Mouse (Mus musculus): ENCODE measurements around the gene Mpi. TPM values are rescaled to one million over a fixed set of nuclear protein-coding genes. Genes with fewer than 3 reads are reported as not detected.

Gene Mpi
- polyA plus RNA-seq, 1 experiment: 160 TPM

DNA sequence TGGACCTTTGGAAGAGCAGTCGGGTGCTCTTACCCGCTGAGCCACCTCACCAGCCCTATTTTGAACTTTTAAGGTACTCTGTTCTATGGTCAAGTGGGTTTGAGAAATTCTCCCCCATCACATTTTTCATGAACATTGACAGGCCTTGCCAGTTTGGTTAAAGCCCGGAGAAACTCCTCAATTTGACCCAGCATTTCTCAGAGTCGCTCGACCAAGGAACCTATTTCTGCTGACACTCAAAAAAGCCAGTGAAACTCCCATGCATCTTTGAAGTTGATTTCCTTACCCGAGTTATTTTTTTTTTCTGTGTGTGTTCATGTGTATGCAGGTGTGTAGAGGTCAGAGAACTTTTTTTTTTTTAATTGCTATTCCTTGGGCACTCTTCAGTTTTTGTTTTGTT, 12.0 kb upstream of the Mpi start:
- WGBS: 67% methylated on average over 6 of the region's 6 CpGs
- DNase-seq (ENCODE audit: low read depth, low spot score): no peak

DNA sequence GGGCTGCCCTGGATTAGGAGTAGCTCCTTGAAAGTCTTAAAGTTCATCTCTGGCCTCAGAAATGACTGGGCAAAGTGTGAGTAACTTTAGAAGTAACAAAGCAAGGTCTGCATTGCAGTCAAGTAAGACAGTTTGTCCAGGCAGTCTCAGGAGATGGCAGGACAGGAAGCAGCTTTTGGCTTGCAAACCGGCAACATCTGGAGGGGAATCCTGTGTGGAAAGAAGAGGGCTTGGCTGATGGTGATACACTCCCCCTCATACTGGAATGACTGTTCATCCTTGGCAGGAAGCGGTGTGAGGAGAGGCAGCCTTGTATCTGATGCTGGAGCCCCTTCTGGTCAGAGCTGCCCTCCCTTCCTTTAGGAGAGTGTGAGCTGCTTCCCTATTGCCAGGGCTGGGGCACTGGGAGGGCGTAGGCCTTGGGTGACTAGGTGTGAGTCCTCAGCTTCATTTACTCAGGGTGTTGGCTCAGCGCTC, 10.4 kb upstream of the Mpi start:
- 20% methylated on average over 4 of the region's 4 CpGs for WGBS
- no peak for DNase-seq (ENCODE audit: low read depth, low spot score)

DNA sequence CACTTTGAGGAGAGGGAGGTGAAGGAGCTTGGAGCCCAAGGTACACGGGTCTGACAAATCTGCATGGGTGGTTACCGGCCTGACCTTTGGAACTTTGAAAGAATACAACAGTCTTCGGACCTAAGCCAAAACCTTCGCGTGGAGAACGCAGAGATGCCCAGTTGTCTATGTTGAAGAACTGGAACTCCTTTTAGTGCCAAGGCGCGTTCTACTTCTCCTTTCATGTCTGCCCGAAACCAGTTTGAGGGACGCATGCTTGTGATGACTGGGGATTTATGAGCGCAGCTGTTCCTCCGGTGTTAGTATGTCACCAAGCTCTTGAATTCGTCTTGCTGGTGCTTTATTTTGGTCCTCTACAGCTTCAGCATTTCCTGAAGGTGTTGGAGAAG, 9.1 kb upstream of the Mpi start:
- WGBS: 22% methylated on average over 13 of the region's 13 CpGs
- DNase-seq (ENCODE audit: low read depth, low spot score): no peak

DNA sequence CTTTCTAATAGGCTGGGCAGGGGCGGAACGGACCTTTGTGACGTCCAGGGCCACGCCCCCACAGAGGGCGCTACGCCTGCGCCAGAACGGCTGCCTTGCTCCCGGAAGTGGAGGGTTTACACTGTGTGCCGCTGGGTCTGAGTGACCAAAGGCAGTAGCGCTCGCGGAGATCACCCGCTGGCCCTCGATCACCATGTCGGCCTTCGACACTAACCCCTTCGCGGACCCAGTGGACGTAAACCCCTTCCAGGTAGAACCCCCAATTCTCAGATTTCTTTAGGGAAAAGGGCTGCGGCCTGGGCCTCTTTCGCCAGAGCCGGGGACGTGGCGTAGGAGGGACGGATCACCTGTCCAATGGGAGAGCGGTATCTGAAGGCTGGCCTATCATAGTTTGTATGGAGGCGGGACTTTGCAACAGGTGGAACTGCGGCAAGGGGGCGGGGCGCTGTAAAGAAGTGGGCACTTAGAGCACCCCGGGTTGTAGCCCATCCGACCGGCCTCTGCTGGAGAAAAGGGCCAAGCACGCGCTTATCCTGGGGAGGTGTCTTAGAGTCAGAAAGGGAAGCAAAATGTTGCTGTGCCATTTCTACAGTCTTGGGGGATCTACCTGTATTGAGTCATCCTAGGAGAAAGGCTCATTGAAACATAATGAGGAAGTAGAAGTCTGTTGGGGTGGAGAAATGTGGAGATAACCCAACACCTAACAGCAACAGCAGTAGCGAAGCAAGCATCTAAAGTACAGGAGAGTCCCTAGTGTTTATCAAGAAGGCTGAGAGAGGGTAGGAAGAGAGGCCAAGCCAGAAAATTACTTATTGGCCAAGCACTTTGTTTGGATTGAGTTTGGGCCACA, 8.5 kb upstream of the Mpi start, which contains the start of gene Scamp2:
TSS of gene Scamp2 (plus strand) at position 83 of the 850 bp plus-strand sequence.
- WGBS: under 1% methylated on average over 37 of the region's 37 CpGs
- no peak for DNase-seq (ENCODE audit: low read depth, low spot score)

DNA sequence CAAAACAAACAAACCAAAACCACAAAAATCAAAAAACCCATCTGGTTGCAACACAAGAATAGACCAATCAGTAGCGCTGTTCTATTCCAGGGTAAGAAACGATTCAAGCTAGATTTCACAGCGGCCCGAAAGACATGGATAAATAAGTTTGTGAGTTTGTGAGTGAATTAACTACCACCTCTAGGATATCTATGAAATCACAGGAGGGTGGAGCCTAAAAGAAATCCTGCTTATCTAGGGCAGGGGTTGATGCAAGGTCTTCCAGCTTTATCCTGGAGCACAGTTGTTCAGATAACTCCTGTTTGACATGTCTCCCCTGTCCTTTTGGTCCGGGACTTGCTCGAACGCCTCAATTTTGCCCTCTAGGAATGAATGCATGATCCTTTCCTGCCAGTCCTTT, 7.7 kb upstream of the Mpi start:
- 22% methylated on average over 7 of the region's 7 CpGs for WGBS

DNA sequence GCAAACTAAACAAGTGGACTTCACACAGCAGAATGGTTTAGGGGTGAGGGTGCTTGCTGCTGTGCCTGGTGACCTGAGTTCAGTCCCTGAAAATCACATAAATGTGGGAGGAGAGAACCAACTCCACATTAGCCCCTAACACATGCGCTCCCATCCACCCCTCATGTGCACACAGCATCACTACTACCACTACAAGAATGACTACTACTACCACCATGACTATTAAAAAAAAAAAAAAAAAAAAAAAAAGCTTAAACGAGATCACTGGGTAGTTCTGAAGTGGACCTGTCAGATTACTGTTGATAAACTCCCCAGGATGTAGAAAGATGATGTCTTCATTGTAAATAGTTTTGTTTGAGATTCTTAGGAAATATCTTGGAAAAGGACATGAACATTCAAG, 7.0 kb upstream of the Mpi start:
- WGBS: 69% methylated on average over 2 of the region's 2 CpGs

More for the DNA sequence above, 7.7 kb upstream of the Mpi start:
- DNase-seq (ENCODE audit: low read depth, low spot score): no peak

DNA sequence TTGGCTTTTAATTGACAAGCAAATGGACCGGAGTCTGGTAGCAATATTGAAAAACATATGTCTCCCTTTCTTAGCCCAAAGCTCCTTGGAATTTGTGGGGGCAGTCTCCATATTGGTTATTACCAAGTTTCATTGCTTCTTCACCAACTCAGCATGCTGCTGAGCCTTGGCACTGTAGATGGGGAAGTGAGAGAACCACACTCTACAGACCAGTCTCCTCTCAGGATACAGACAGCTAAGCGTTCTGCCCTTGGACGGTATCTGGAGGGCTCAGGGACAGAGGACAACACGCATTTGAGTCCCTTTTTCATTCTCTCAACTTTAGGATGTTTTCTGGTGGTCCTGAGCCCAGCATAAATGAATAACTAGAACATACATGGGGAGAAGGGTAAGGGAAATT, 6.1 kb upstream of the Mpi start:
- WGBS: 80% methylated on average over 4 of the region's 4 CpGs
- DNase-seq (ENCODE audit: low read depth, low spot score): no peak

More for the DNA sequence above, 7.0 kb upstream of the Mpi start:
- DNase-seq (ENCODE audit: low read depth, low spot score): no peak

DNA sequence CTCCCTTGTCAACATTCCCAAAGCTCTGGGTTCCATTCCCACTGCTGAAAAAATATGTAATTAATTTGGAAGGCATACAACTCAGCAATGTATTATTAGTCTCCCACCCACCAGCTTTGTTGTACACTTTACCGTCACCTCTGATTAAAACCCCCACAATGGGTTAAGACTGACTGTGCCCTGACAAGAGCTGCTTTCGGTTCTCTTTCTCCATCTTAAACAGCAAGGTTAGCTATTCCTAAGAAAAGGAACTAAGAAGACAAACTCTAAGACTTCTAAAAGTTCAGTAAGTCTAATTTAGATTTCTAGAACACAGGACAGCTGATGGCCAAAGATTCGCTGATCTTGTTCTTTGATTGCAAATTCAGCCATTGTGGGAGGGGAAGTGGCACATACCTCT, 4.7 kb upstream of the Mpi start:
- 76% methylated on average over 3 of the region's 3 CpGs for WGBS
- no peak for DNase-seq (ENCODE audit: low read depth, low spot score)

DNA sequence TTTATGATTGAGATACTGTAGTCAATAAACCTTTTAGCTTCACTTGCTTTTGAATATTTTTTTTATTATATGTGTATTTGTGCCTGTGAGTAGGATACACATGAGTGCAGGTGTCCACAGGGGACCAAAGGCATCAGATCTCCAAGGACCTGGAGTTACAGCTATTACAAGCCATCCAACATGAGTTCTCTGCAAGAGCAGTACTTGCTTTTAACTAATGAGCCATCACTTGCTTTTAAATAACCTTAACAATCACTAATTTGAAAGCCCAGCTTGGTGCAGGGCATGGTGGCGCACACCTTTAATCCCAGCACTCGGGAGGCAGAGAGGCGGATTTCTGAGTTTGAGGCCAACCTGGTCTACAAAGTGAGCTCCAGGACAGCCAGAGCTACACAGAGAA, 2.2 kb upstream of the Mpi start:
- WGBS: 87% methylated on average over 3 of the region's 3 CpGs
- DNase-seq (ENCODE audit: low read depth, low spot score): no peak

DNA sequence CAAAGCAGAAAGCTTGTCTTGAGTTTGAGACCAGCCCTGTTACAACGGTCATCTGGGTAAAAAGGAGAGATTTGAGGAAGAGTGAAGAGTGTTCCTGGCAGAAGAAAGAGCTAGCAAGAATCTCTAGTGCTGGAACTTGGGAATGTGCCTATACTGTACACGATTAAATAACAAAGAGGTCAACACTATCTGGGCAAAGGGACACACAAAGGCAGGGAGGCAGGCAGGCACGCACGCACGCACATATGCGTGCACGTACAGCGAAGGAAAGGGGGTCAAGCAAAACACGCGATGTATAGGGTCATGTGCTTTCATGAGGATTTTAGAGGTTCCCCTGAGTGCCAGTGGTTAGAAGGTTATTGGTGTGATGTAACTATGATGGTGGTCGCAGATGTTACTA, 556 bp upstream of the Mpi start:
- 80% methylated on average over 11 of the region's 11 CpGs for WGBS
- no peak for DNase-seq (ENCODE audit: low read depth, low spot score)

DNA sequence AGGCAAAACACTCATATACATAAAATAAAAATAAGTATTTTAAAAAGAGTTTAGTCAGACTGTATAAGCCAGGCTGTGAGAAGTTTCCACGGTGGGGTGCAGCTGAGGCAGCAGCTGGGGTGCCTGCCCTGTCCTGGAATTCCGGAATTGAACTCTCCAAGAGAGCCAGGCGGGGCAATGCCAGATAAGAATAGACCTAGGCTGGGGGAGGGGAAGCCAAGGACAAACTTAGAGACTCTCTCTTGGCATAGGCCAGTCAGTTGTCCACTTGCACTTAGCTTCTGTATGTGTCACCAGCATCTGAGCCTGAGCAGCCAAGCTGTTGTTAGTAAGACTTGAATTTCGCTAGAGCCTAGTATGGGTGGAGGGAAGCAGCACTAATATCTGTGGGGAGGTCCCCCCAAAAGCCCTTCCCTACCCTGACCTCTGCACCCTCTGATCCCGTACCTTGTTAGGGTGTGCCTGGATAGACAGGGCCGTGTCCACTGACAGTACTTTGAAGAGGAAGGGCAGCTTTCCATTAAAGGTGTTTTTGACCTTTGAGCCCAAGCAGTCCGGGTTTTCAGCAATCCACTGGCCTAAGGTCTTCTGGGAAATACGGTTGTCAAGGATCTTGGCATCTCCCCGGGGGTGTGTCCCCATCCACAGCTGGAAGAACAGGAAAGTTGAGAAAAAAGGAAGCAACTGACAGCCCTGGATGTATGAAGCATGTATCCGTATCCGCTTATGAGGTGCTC, 2.3 kb downstream of the Mpi start:
- WGBS: 33% methylated on average over 11 of the region's 11 CpGs

DNA sequence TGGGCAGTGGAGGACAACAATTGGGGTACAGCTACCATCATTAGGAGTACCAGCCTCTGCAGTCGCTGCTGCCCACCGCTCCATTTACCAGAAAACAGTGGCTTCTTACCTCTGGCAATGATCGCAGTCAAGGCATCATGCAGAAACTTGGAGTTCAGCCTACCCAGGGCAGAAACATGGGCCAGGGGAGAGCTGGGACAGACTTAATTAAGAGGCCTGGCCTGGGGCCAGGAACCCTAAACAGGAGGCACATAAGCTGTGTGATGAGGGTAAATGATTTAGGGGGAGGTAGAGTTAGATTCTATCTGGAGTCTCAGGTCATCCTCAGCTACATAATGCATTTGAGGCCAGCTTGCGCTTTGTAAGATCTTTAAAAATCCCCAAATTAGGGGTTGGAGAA, 3.4 kb downstream of the Mpi start:
- DNase-seq (ENCODE audit: low read depth, low spot score): no peak
- 92% methylated on average over 4 of the region's 4 CpGs for WGBS

More for the DNA sequence above, 2.3 kb downstream of the Mpi start:
- peak; percentile 96 for DNase-seq (ENCODE audit: low read depth, low spot score)

DNA sequence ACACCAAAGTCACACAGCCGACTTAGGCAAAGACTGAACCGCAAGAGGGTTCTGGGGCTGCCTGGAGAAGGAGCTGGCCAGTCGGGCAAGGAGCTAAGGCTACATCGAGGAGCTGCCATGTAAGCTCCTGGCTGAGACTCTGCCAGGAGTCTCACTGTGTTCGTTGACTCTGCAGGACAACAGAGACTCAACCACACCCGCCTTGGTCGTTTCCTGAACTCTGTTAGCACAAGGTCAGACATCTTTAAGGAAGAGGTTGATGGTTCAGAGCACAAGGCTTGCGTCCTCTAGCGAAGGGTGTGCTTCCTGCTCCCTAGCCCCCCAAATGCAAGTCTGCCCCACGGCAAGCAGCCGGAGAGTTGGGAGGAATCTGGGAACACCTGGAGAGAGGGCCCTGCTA, 4.7 kb downstream of the Mpi start:
- 63% methylated on average over 11 of the region's 11 CpGs for WGBS
- DNase-seq (ENCODE audit: low read depth, low spot score): no peak

DNA sequence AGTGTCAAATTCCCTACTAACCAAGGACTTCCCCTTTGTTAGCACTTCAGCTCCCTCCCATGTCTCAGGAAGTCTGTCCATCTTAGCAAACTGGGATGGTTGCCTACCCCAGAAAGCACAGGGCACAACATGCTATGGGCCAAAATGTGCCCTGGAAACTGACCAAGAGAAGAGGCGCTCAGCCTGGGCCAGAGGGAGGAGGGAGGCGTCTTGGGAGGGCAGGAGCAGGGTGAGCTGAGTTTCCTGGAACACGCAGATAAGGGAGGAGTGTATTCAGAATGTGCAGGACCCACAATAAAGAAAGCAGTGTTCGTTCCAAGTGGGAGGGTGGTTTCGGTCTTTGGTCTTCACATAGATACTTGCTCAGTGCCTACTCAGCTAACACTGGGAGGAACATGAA, 5.3 kb downstream of the Mpi start:
- no peak for DNase-seq (ENCODE audit: low read depth, low spot score)
- 27% methylated on average over 5 of the region's 5 CpGs for WGBS

DNA sequence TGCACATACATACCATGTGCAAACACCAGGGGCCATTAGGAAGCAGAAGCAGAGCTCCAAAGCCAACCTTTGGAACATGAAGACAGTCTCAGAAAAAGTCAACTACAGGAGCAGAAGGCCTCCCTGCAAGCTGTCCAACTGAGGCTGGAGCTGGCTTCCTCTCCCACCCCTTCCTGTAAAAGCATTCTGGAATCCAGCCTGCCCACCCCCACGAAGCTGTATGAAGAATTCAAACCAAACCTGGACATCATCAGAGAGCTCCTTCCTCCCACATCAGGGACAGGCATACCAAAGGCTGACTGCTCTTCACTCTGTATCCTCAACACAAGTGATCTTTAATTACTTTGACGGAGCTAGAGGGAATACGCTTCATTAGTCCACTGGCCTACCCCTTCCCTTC, 8.6 kb downstream of the Mpi start:
- DNase-seq (ENCODE audit: low read depth, low spot score): no peak
- 77% methylated on average over 3 of the region's 3 CpGs for WGBS

DNA sequence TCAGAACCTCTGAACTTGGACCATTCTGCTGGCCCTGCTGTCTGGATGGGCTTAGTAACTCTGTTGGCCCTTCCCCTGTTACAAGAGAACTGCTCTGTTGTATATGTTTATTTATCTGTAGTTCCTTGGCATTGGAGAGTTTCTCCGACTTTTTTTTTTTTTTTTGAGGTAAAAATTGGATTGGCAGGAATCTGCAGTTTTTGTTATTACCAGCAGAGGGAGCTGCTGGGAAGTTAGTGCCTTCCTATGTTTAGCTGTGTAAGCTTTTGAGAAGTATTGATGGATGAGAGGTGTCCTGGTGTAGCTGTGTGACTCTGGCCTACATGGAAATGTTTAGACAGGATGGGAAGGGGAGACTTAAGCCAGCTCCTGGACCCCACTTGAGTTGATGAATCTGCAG, 11.3 kb downstream of the Mpi start:
- DNase-seq (ENCODE audit: low read depth, low spot score): no peak
- WGBS: 0% methylated on average over 1 of the region's 1 CpGs

DNA sequence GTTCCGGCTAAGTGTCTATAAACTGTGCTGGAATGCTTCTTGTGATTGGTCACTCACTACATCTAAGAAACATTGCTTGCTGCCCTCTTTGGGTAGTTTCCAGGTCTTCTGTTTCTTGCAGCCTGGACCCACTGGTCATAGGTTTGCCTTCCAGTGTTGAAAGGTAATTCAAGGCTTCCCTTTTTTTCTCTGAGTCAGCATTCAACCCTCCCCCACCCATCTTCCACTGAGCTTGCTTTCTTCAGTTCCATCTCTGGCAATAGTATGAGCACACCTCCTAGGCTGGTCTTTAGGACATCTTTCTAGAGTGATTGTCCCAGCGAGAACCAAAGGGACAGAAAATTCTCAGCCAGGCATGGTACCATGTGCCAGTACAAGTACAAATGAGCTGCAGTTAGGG, 13.0 kb downstream of the Mpi start:
- WGBS: 81% methylated on average over 2 of the region's 2 CpGs
- no peak for DNase-seq (ENCODE audit: low read depth, low spot score)

DNA sequence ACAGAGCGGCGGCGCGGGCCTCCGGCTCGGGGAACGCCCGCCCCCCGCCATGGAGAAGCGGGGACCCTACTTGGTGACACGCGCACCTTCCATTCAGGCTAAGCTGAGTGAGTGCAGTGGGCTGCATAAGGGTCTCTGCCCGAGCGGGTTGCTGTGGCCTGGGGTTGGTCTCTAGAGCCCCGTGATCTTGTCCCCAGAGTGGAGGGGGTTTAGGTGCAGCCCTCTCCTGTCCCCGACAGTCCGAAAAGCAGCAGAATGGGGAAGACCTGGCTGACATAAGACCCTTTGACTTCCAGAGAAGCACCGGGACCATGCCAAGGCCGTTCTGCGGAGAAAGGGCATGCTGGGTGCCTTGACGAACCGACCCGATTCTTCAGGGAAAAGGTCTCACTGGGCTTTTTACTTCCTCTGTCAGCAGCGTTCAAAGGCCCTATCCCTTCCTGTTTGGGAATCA, 14.8 kb downstream of the Mpi start:
- DNase-seq (ENCODE audit: low read depth, low spot score): no peak
- 1% methylated on average over 24 of the region's 24 CpGs for WGBS

DNA sequence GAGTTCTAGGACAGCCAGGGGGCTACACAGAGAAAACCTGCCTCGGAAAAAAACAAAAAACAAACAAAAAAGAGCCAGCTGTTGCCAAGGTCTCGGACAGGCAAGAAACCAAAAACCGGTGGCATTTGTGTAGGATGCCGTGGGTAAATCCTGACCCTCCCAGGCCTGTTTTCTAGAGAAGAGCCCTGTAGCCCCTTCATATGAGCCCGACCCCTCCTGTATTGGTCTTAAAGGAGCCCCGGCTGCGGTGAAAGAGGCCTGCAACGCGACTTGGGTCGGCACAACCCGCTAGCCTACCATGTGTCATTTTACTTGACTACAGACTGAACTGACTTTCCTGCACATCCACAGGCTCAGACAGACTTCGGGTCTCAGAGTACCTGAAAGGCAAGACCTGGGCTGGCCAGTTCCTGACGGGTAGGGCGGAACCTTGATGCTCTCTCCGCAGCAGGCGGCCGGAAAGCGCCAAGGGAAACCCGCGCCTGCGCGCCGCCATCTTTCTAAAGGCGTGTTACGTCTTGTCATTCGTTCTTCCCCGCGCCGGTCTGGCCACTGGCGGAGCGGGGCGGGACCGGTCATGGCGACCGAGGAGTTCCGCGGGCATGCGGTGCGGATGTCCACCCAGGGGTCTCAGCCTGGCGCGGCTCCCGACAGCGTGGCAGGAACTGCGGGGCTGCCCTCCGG, 15.4 kb downstream of the Mpi start, which contains the start of gene Fam219b:
TSS of gene Fam219b (plus strand) at position 485 of the 684 bp plus-strand sequence.
- 1% methylated on average over 45 of the region's 45 CpGs for WGBS
- peak; percentile 65 for DNase-seq (ENCODE audit: low read depth, low spot score)

DNA sequence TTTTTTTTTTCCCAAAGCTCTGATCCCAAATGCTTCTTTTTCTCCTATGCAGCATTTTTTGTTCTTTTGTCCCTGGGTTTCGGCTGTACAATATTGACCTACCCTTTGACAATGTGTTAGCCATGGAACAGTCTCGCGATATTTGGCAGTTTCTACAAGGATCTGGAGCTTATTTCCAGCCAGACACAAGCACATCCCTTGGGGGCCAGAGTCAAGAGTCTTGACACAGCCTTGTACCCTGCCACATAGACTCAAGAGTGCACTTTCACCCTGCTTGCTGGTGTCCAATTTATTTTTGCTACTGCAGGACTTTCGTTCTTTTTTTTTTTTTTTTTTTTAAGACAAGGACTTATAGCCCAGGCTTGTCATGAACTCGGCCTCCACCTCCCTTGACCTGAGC, 16.2 kb downstream of the Mpi start:
- 84% methylated on average over 5 of the region's 5 CpGs for WGBS
- DNase-seq (ENCODE audit: low read depth, low spot score): no peak
